Mouse (Mus musculus): ENCODE measurements around the gene Fbxl19. TPM values are rescaled to one million over a fixed set of nuclear protein-coding genes. Genes with fewer than 3 reads are reported as not detected.

The Fbxl19 gene
- polyA plus RNA-seq, 1 experiment = 171 TPM

DNA sequence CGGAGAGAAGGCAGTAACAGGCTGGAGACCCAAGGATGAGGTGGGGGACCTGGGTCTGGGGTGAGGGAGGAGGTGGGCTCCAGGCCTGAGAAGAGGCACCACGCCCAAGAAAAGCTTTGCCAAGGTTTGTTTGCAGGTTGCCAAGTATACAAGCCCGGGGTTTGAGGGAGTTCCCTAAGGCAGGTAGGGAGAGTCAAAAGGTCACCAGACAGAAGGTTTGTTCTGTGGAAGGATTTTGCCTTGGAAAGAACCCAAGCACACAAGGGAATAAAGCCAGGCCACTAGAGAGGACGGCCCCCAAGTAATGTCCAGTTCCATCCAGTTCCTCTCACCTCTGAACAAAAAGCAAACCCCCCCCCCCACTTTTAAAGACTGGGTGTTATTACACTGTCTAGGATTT lies 66.9 kb downstream of the Fbxl19 start:
- TF ChIP-seq POLR2A (IDR thresholded peaks at IDR 0.05; ENCODE audit: borderline replicate concordance, extremely low read depth, insufficient read depth, insufficient read length, poor library complexity, severe bottlenecking) (no peak), CTCF (IDR thresholded peaks at IDR 0.05; ENCODE audit: borderline replicate concordance, extremely low read depth, insufficient read depth, insufficient read length) (no peak)
- no peak for DNase-seq (ENCODE audit: low read depth)

- TF ChIP-seq CTCF (IDR thresholded peaks at IDR 0.05; ENCODE audit: borderline replicate concordance, extremely low read depth, insufficient read depth, insufficient read length) (no peak), POLR2A (IDR thresholded peaks at IDR 0.05; ENCODE audit: borderline replicate concordance, extremely low read depth, insufficient read depth, insufficient read length, poor library complexity, severe bottlenecking) (no peak)
- no peak for DNase-seq (ENCODE audit: low read depth)
Measured at GRCm38 (mm10) chr7:127812292-127812691, 67.9 kb downstream of the Fbxl19 start.

- TF ChIP-seq CTCF (IDR thresholded peaks at IDR 0.05; ENCODE audit: borderline replicate concordance, extremely low read depth, insufficient read depth, insufficient read length) (no peak), POLR2A (IDR thresholded peaks at IDR 0.05; ENCODE audit: borderline replicate concordance, extremely low read depth, insufficient read depth, insufficient read length, poor library complexity, severe bottlenecking) (no peak)
- no peak for DNase-seq (ENCODE audit: low read depth)
Measured at GRCm38 (mm10) chr7:127813821-127814220, 69.5 kb downstream of the Fbxl19 start.

DNA sequence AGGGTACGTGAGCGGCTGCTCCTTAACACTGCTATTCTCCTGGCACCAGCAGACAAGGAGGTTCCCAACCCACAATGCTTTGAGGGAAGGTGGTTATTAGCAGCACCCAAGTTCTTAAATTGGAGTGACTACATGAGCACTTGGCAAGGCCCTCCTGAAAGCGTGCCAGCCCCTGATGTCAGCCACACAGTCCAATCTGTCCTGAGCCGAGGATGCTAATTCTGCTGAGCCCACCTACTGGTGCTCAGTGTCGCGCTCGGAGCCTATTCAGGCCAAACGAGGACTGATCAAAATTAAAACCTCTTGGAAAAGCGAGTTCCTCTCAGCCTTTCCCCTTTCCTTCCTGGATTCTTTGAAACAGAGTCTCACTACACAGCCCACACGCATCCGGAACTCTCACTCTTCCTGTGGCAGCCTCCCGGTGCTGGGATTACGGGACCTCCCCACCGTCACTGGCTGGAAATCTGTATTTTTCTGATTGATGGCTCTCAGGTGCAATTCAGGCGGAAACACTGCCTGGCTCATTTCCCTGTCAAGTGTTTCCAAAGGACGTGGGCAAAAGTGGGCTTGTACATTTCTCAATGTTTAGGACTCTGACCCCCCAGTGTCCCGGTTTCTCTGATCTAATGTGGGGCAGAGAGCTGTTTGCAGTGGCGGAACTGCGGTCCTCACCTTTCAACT lies 70.0 kb downstream of the Fbxl19 start:
- TF ChIP-seq POLR2A (IDR thresholded peaks at IDR 0.05; ENCODE audit: borderline replicate concordance, extremely low read depth, insufficient read depth, insufficient read length, poor library complexity, severe bottlenecking) (no peak), CTCF (IDR thresholded peaks at IDR 0.05; ENCODE audit: borderline replicate concordance, extremely low read depth, insufficient read depth, insufficient read length) (no peak)
- peak; percentile 93 for DNase-seq (ENCODE audit: low read depth)

DNA sequence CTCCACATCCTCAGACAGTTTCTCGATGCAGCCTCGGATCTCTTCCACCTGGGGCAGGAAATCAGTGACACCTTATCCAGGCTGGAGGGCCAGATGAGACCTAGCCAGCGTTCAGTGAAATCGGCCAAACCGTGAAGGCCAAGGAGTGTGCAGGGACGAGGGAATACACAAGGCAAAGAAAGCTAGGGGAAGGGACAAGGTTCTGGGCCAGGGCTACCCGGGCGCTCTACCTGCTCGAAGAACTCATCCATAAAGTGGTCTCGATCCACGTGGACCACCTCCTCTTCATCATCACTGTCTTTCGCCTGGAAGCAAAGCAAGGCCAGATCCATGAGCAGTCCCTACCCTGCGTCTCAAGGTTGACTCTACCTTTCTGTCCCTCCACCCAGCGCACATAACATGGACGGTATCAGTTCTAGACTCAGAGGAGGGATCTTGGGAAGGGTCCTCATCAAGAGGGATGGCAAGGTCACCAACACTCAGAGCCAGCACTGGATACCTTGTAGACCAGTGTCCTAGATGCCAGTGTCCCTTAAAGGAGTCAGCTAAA lies 70.8 kb downstream of the Fbxl19 start:
- TF ChIP-seq POLR2A (IDR thresholded peaks at IDR 0.05; ENCODE audit: borderline replicate concordance, extremely low read depth, insufficient read depth, insufficient read length, poor library complexity, severe bottlenecking) = no peak
- no peak for TF ChIP-seq CTCF (IDR thresholded peaks at IDR 0.05; ENCODE audit: borderline replicate concordance, extremely low read depth, insufficient read depth, insufficient read length)
- no peak for DNase-seq (ENCODE audit: low read depth)

DNA sequence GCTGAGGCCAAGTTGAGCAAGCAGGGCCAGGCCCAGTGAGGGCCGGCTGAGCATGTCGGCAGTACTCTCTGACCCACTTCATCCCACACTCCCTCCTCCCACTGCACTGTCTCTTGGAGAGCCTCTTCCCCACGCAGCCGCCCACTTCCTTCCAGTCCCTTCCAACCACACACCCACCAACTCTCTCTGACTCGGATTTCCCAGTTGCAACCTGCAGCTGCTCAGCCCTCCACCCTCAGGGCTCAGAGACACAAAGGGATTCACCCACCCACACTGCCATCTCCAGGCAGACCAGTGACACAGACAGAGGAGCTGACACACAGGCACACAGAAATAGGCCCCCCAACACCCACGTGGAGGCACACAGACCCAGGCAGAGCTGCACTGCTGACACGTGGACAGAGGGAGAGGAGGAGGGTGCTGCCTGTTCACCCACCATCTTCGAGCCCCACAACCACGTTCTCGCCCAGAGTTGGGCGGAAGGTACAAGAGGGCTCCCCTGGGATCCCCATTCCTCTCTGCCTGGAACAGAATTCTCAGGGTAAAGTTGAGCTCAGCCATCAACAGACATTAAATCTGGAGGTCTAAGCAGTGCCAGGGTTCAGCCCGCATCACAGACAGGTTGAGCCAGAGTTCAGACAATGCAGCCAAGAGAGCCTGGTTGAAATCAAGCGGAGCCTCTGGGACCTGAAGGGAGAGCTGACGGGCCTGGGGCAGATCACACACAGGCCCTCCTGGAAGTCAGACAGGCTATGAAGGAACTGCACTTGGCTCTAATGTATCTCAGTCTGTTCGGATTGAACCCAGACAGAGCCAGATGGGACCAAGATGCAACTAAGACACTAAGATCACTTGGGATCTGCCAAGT lies 71.8 kb downstream of the Fbxl19 start:
- DNase-seq (ENCODE audit: low read depth) = no peak
- TF ChIP-seq CTCF (IDR thresholded peaks at IDR 0.05; ENCODE audit: borderline replicate concordance, extremely low read depth, insufficient read depth, insufficient read length) = no peak
- TF ChIP-seq POLR2A (IDR thresholded peaks at IDR 0.05; ENCODE audit: borderline replicate concordance, extremely low read depth, insufficient read depth, insufficient read length, poor library complexity, severe bottlenecking) = no peak

GRCm38 (mm10) chr7:127817053-127817452 lies 72.7 kb downstream of the Fbxl19 start:
- TF ChIP-seq CTCF (IDR thresholded peaks at IDR 0.05; ENCODE audit: borderline replicate concordance, extremely low read depth, insufficient read depth, insufficient read length) (no peak), POLR2A (IDR thresholded peaks at IDR 0.05; ENCODE audit: borderline replicate concordance, extremely low read depth, insufficient read depth, insufficient read length, poor library complexity, severe bottlenecking) (no peak)
- DNase-seq (ENCODE audit: low read depth) = no peak

DNA sequence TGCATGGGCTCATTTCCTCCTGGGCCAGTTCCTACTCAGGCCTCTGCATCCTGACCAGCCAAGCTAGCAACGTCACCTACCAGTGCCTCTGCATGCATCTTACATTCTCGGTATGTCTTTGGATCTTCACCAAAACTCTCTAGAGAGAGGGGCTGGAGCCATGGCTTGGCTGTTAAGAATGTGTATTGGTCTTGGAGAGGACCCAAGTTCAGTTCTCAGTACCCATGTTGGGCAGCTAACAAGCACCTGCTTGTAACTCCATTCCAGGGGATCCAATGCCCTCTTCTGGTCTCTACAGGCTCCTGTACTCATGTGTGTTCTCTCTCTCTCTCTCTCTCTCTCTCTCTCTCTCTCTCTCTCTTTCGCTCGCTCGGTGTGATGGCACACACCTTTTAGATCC lies 73.4 kb downstream of the Fbxl19 start:
- DNase-seq (ENCODE audit: low read depth) = no peak
- TF ChIP-seq CTCF (IDR thresholded peaks at IDR 0.05; ENCODE audit: borderline replicate concordance, extremely low read depth, insufficient read depth, insufficient read length) (no peak), POLR2A (IDR thresholded peaks at IDR 0.05; ENCODE audit: borderline replicate concordance, extremely low read depth, insufficient read depth, insufficient read length, poor library complexity, severe bottlenecking) (no peak)

Other genes starting within 250 kb of the Fbxl19 start
- 18.6 and 44.1 TPM in 2 replicates for gene Srcap, start 232.6 kb upstream of the Fbxl19 start, polyA plus RNA-seq (2012; rRNA removed)
- 15.5 and 19.2 TPM in 2 replicates for gene Gm42715, start 225.0 kb upstream of the Fbxl19 start, polyA plus RNA-seq (2012; rRNA removed)
- 2.0 and 3.2 TPM in 2 replicates for gene Tmem265, start 183.2 kb upstream of the Fbxl19 start, polyA plus RNA-seq (2012; rRNA removed)
- gene Phkg2, start 171.2 kb upstream of the Fbxl19 start, polyA plus RNA-seq (2012; rRNA removed) = 108 and 126 TPM in 2 replicates
- gene Ccdc189, start 155.9 kb upstream of the Fbxl19 start, polyA plus RNA-seq (2012; rRNA removed) = 11.9 and 16.0 TPM in 2 replicates
- 50.4 and 56.0 TPM in 2 replicates for gene Rnf40, start 155.8 kb upstream of the Fbxl19 start, polyA plus RNA-seq (2012; rRNA removed)
- gene Zfp629, start 128.7 kb upstream of the Fbxl19 start, polyA plus RNA-seq (2012; rRNA removed) = 38.7 and 44.4 TPM in 2 replicates
- 51.0 and 78.6 TPM in 2 replicates for gene Bcl7c, start 35.6 kb upstream of the Fbxl19 start, polyA plus RNA-seq (2012; rRNA removed)
- 8.0 and 12.2 TPM in 2 replicates for gene Ctf1, start 31.8 kb upstream of the Fbxl19 start, polyA plus RNA-seq (2012; rRNA removed)
- gene Ctf2, start 12.4 kb upstream of the Fbxl19 start, polyA plus RNA-seq (2012; rRNA removed) = not detected in 2 replicates
- 9.3 and 11.2 TPM in 2 replicates for gene Orai3, start 25.3 kb downstream of the Fbxl19 start, polyA plus RNA-seq (2012; rRNA removed)
- 8.9 and 23.2 TPM in 2 replicates for gene Setd1a, start 32.1 kb downstream of the Fbxl19 start, polyA plus RNA-seq (2012; rRNA removed)
- gene Gm49388, start 41.1 kb downstream of the Fbxl19 start, polyA plus RNA-seq (2012; rRNA removed) = not detected in 2 replicates
- 13.8 and 14.2 TPM in 2 replicates for gene Hsd3b7, start 56.1 kb downstream of the Fbxl19 start, polyA plus RNA-seq (2012; rRNA removed)
- 35.3 and 36.0 TPM in 2 replicates for gene Stx4a, start 79.8 kb downstream of the Fbxl19 start, polyA plus RNA-seq (2012; rRNA removed)
- 79.9 and 128 TPM in 2 replicates for gene Stx1b, start 80.0 kb downstream of the Fbxl19 start, polyA plus RNA-seq (2012; rRNA removed)
- gene Zfp646, start 131.7 kb downstream of the Fbxl19 start, polyA plus RNA-seq (2012; rRNA removed) = 22.3 and 28.1 TPM in 2 replicates
- 21.7 and 31.7 TPM in 2 replicates for gene Zfp668, start 132.3 kb downstream of the Fbxl19 start, polyA plus RNA-seq (2012; rRNA removed)
- gene Prss53, start 146.4 kb downstream of the Fbxl19 start, polyA plus RNA-seq (2012; rRNA removed) = 2.2 and 3.5 TPM in 2 replicates
- gene Gm21974, start 150.9 kb downstream of the Fbxl19 start, polyA plus RNA-seq (2012; rRNA removed) = not detected in 2 replicates
- 68.2 and 78.7 TPM in 2 replicates for gene Vkorc1, start 151.1 kb downstream of the Fbxl19 start, polyA plus RNA-seq (2012; rRNA removed)
- gene Bckdk, start 159.5 kb downstream of the Fbxl19 start, polyA plus RNA-seq (2012; rRNA removed) = 59.5 and 79.8 TPM in 2 replicates
- 44.8 and 47.7 TPM in 2 replicates for gene Kat8, start 168.0 kb downstream of the Fbxl19 start, polyA plus RNA-seq (2012; rRNA removed)
- gene Prss8, start 185.6 kb downstream of the Fbxl19 start, polyA plus RNA-seq (2012; rRNA removed) = 0.51 and 0.97 TPM in 2 replicates
- gene Prss36, start 202.2 kb downstream of the Fbxl19 start, polyA plus RNA-seq (2012; rRNA removed) = 11.2 and 16.6 TPM in 2 replicates
- 596 and 633 TPM in 2 replicates for gene Fus, start 222.9 kb downstream of the Fbxl19 start, polyA plus RNA-seq (2012; rRNA removed)
- gene Pycard, start 249.3 kb downstream of the Fbxl19 start, polyA plus RNA-seq (2012; rRNA removed) = 6.9 and 10.1 TPM in 2 replicates